Mouse (Mus musculus) erythroblast, embryonic 14.5 days (primary cell): ENCODE results near the gene Ankrd1.

Experiments
- GATA1 ChIP-seq: IDR thresholded peaks from 2 replicates; pipeline ENCODE4 v1.6.1; 2012; ENCODE audit warnings: low read length, inconsistent platforms, mixed read lengths
- TAL1 ChIP-seq: IDR thresholded peaks from 3 replicates; pipeline ENCODE4 v1.6.1; 2012; ENCODE audit warnings: low read length, inconsistent platforms, mixed read lengths

DNA sequence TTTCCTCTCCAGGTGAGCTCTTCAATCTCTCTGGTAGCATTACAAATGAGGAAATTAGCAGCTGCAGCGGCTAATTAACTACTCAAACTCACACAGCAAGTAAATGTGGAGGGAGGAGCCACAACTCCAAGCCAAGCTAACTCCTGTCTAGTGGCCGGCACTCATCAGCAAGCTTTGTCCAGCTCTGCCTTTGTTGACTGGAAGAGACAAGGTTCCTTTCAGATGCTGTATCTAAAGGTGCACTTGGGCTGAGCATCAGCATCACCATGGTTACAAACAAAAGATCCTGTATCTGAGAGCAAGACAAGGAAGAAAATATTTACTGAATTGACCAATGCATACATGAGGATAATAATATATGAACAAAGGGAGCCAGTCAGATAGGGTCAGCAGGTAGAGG is 10.3 kb upstream of the Ankrd1 start:
- no peak for TF ChIP-seq GATA1
- no peak for TF ChIP-seq TAL1
